8 mouse cellular contexts compared by ENCODE assay signal in the genomic region with DNA sequence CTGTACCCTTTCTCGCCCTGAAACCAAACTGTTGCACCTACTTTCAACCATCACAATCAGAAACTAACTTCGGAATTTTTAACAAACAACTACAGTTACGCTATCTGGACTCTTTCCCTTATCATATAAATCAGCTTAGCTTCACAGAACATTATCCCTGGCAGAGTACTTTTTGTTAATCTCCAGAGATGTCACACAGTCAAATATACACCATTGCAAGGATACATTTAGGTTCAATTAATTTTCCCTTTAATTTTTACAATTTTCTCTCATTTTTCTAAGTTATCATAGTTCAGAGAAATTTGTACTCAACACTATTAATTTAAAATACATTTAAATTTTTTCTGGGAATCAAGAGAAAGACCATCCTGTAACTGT. TPM values are rescaled to one million over a fixed set of nuclear protein-coding genes. Genes with fewer than 3 reads are reported as not detected.
DNase-seq lines count a peak whose midpoint lies in the region; ATAC-seq and TF ChIP-seq lines count a peak whose summit lies in the region.

No protein-coding gene starts in this region.

- no peak overlapping the region for H3K9ac ChIP-seq in heart, adult 2 months (ENCODE audit: low read depth, low read length)
- H3K9ac ChIP-seq in hindbrain, embryonic 14.5 days: peak overlapping the region; percentile 90; the same call in 1 of the 2 replicates

- no peak for DNase-seq in heart, adult 2 months
- no peak for DNase-seq in heart, adult 8-10 months (ENCODE audit: low spot score)
- no peak for DNase-seq in G1E (ENCODE audit: low spot score)
- no peak for DNase-seq in hindbrain, embryonic 14.5 days (ENCODE audit: low spot score)
- DNase-seq in adrenal gland, postnatal 36 days: no peak
- DNase-seq in urinary bladder, postnatal 14 days (ENCODE audit: low spot score): no peak
- no peak for DNase-seq in embryo, embryonic 10.5 days (ENCODE audit: low spot score)

- no peaks in the 10 kb centered on the region for H3K79me2 ChIP-seq in heart, adult 2 months (replicated peaks; ENCODE audit: control insufficient read depth, insufficient read depth, low read length)

- WGBS in heart, adult 2 months: 3% methylated on average over 3 of the region's 3 CpGs
- 2% methylated on average over 3 of the region's 3 CpGs for WGBS in hindbrain, embryonic 14.5 days

- peaks cover 4% of the 10 kb centered on the region; the same call in 1 of the 2 replicates for H3K27me3 ChIP-seq in heart, adult 2 months (ENCODE audit: control insufficient read depth, insufficient read depth, low read length)
- peaks cover 4% of the 10 kb centered on the region; the same call in 1 of the 2 replicates for H3K27me3 ChIP-seq in G1E (ENCODE audit: insufficient read depth, low read length)
- H3K27me3 ChIP-seq in hindbrain, embryonic 14.5 days (ENCODE audit: control insufficient read depth, insufficient read depth, low read length): no peaks in the 10 kb centered on the region

- intact Hi-C loops in heart, adult 2 months (cut with DNase I): no loop called here

- no peak for TF ChIP-seq EP300 in heart, adult 2 months (IDR thresholded peaks at IDR 0.05; ENCODE audit: insufficient read depth, low read depth, low read length)

- no peaks in the 10 kb centered on the region for H3K9me3 ChIP-seq in G1E (replicated peaks)
- no peaks in the 10 kb centered on the region for H3K9me3 ChIP-seq in hindbrain, embryonic 14.5 days (ENCODE audit: control insufficient read depth, low read length)

- H3K4me2 ChIP-seq in hindbrain, embryonic 14.5 days (replicated peaks): peak overlapping the region; percentile 92

- no peaks in the 10 kb centered on the region for H3K4me1 ChIP-seq in heart, adult 2 months (ENCODE audit: control insufficient read depth, insufficient read depth, low read length)
- H3K4me1 ChIP-seq in G1E (ENCODE audit: insufficient read depth, low read depth, low read length): peaks cover 17% of the 10 kb centered on the region
- H3K4me1 ChIP-seq in hindbrain, embryonic 14.5 days (replicated peaks; ENCODE audit: control insufficient read depth, insufficient read depth, low read length): peaks cover 11% of the 10 kb centered on the region

- ATAC-seq in G1E (ENCODE audit: extremely low read depth, insufficient number of reproducible peaks, low FRiP score, poor library complexity, severe bottlenecking): no peak
- ATAC-seq in hindbrain, embryonic 14.5 days (ENCODE audit: low FRiP score): peak; percentile 60; the same call in 1 of the 2 replicates
- peak; percentile 36 for ATAC-seq in megakaryocyte-erythroid progenitor cell, adult 5-6 weeks (replicated peaks; ENCODE audit: low FRiP score, low TSS enrichment, poor library complexity, severe bottlenecking)

- no peak for TF ChIP-seq CTCF in heart, adult 2 months (IDR thresholded peaks at IDR 0.05)
- no peak for TF ChIP-seq CTCF in G1E (IDR thresholded peaks at IDR 0.05; ENCODE audit: low read depth, low read length)

- H3K36me3 ChIP-seq in heart, adult 2 months (ENCODE audit: control insufficient read depth, insufficient read depth, low read length): no peaks in the 10 kb centered on the region
- peaks cover 11% of the 10 kb centered on the region for H3K36me3 ChIP-seq in G1E (replicated peaks)
- no peaks in the 10 kb centered on the region for H3K36me3 ChIP-seq in hindbrain, embryonic 14.5 days (replicated peaks; ENCODE audit: control insufficient read depth, insufficient read depth)

- TF ChIP-seq POLR2A in heart, adult 2 months (IDR thresholded peaks at IDR 0.05; ENCODE audit: insufficient read depth, low read depth, low read length): no peak

- H3K4me3 ChIP-seq in heart, adult 2 months: peak overlapping the region; percentile 82
- peak overlapping the region; percentile 99 for H3K4me3 ChIP-seq in G1E (ENCODE audit: low read depth, low read length)
- H3K4me3 ChIP-seq in hindbrain, embryonic 14.5 days (replicated peaks; ENCODE audit: low read length): peak overlapping the region; percentile 91

- no peak overlapping the region for H3K27ac ChIP-seq in heart, adult 2 months
- H3K27ac ChIP-seq in hindbrain, embryonic 14.5 days: no peak overlapping the region

RNA-seq across cellular contexts. Expression of gene Hsd17b12, which starts 21.3 kb away (rescaled TPM):
- 10 to 100 TPM; 19.9 to 20.1 TPM for total RNA-seq in heart, adult 2 months (2021)
- polyA plus RNA-seq in heart, adult 2 months (2012; rRNA removed): 12.5 and 16.8 TPM in 2 replicates
- 10 to 100 TPM; 17.5 to 19.1 (median 18.4) TPM for total RNA-seq in heart, adult 8-10 months (2022)
- 55.5 and 61.0 TPM in 2 replicates for total RNA-seq in G1E (2014; fragmentation: Nextera tagmentation)
- total RNA-seq in G1E (2017): 140 and 148 TPM in 2 replicates
- polyA plus RNA-seq in G1E (2012): 27.0 and 28.0 TPM in 2 replicates
- polyA plus RNA-seq in hindbrain, embryonic 14.5 days (2014; fragmentation: Nextera tagmentation; extraction: Ambion mirVana): 136 and 146 TPM in 2 replicates
- 35.1 and 46.4 TPM in 2 replicates for total RNA-seq in megakaryocyte-erythroid progenitor cell, adult 5-6 weeks (2014; fragmentation: Nextera tagmentation)
- total RNA-seq in megakaryocyte-erythroid progenitor cell, adult 5-6 weeks (2017): 91.7 and 103 TPM in 2 replicates
- total RNA-seq in adrenal gland, postnatal 36 days (2021): 100 to 1,000 TPM; 193 to 206 TPM
